Mouse (Mus musculus): ENCODE results near the gene Hook2.

DNA sequence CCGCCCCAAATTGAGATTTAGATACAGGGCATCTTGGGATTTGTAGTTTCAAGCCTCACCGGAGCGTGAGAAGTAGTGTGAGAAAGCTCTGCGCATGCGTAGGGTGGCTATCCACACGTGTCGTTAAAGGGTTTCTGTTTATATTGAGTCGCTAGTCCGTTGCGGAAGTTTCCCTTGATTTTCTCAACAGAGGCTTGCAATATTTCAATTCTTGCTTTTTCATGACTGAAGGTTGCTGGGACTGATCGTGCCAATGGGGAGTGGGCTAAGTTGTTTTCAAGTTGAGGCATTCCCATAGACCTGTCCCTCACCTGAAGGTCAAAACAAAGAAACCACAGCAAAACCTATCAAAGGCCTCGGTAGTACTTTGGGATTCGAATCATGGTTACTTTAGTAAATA is 44.4 kb downstream of the Hook2 start:
- TF ChIP-seq POLR2A (IDR thresholded peaks at IDR 0.05; ENCODE audit: borderline replicate concordance, insufficient read depth, low read length) (no peak), CTCF (IDR thresholded peaks at IDR 0.05; ENCODE audit: borderline replicate concordance, insufficient read depth, low read depth, low read length) (no peak)

All from cerebellum, adult 2 months (tissue).